Mouse (Mus musculus) CD4-positive, CD25-positive, alpha-beta regulatory T cell, adult 4 months (primary cell): ENCODE results near the gene Mcm3ap. TPM values are rescaled to one million over a fixed set of nuclear protein-coding genes. Genes with fewer than 3 reads are reported as not detected.

Source experiments
- polyA plus RNA-seq, 2 experiments: library from polyadenylated mRNA; unstranded; fragments of 100-300 nt; shearing (Covaris generic); gene quantifications; one replicate each; pipeline ENCODE4 v1.2.1; 2017

Gene Mcm3ap
- polyA plus RNA-seq, 2 experiments from 2014 or later = 47.6 to 56.5 TPM

Other genes with a start within 250 kb of the Mcm3ap start
- 10 to 100 TPM; 32.8 to 45.9 TPM for gene Prmt2, start 231.1 kb upstream of the Mcm3ap start, polyA plus RNA-seq
- gene S100b, start 215.1 kb upstream of the Mcm3ap start, polyA plus RNA-seq = not detected
- gene Dip2a, start 123.6 kb upstream of the Mcm3ap start, polyA plus RNA-seq = 1 to 10 TPM; 2.0 to 2.6 TPM
- gene AC141477.1, start 28.5 kb upstream of the Mcm3ap start, polyA plus RNA-seq = 1 to 10 TPM in 1 of 2 experiments, not detected in 1; 4.9 TPM
- 10 to 100 TPM in 1 of 2 experiments, 1 to 10 TPM in 1; 8.6 to 11.8 TPM for gene Pcnt, start 26.1 kb upstream of the Mcm3ap start, polyA plus RNA-seq
- under 1 TPM in 1 of 2 experiments, not detected in 1; 0.24 TPM for gene 2610028H24Rik, start 19.8 kb upstream of the Mcm3ap start, polyA plus RNA-seq
- gene Ybey, start 187 bp downstream of the Mcm3ap start, polyA plus RNA-seq = 1 to 10 TPM; 3.2 to 4.1 TPM
- gene Lss, start 62.7 kb downstream of the Mcm3ap start, polyA plus RNA-seq = 10 to 100 TPM; 13.8 to 15.3 TPM
- not detected for gene Spatc1l, start 93.3 kb downstream of the Mcm3ap start, polyA plus RNA-seq
- gene Ftcd, start 106.7 kb downstream of the Mcm3ap start, polyA plus RNA-seq = not detected
- not detected for gene Col6a2, start 154.7 kb downstream of the Mcm3ap start, polyA plus RNA-seq